Mouse (Mus musculus) hindbrain, embryonic 11.5 days (tissue): ENCODE measurements around the gene Snap47. TPM values are rescaled to one million over a fixed set of nuclear protein-coding genes. Genes with fewer than 3 reads are reported as not detected.

Experiments
- ATAC-seq: fragments of 200-750 bp; cut with Nextera tagmentation; 2 replicates; pipeline ENCODE4 v1.8.0; 2017; ENCODE audit warnings: mild to moderate bottlenecking, moderate TSS enrichment, moderate library complexity; ENCODE audit not compliant: low FRiP score
- DNase-seq: peaks from one replicate; pipeline ENCODE4 v3.0.0-alpha.2; 2015; ENCODE audit warnings: low spot score
- H3K27ac ChIP-seq: fragments of 300-500 bp; sonication (generic); 2 replicates; pipeline ENCODE4 v1.5.1; 2014; ENCODE audit warnings: mild to moderate bottlenecking, low read depth, low read length
- H3K27me3 ChIP-seq: fragments of 300-500 bp; sonication (generic); 2 replicates; pipeline ENCODE4 v1.6.1; 2014; ENCODE audit warnings: mild to moderate bottlenecking, low read length, moderate library complexity, mixed read lengths; ENCODE audit not compliant: control insufficient read depth, insufficient read depth
- H3K36me3 ChIP-seq: fragments of 300-500 bp; sonication (generic); 2 replicates; pipeline ENCODE4 v1.6.1; 2014; ENCODE audit warnings: mild to moderate bottlenecking, low read length, moderate library complexity, mixed read lengths; ENCODE audit not compliant: control insufficient read depth, insufficient read depth
- H3K4me1 ChIP-seq: fragments of 300-500 bp; sonication (generic); replicated peaks from 2 replicates; pipeline ENCODE4 v1.6.1; 2014; ENCODE audit warnings: low read length, mixed read lengths; ENCODE audit not compliant: control insufficient read depth, insufficient read depth
- H3K4me2 ChIP-seq: fragments of 300-500 bp; sonication (generic); replicated peaks from 2 replicates; pipeline ENCODE4 v1.6.1; 2014; ENCODE audit warnings: mild to moderate bottlenecking, low read depth, low read length
- H3K4me3 ChIP-seq: fragments of 300-500 bp; sonication (generic); 2 replicates; pipeline ENCODE4 v1.5.1; 2014; ENCODE audit warnings: low read depth, low read length
- H3K9ac ChIP-seq: fragments of 300-500 bp; sonication (generic); 2 replicates; pipeline ENCODE4 v1.6.1; 2014; ENCODE audit warnings: low read depth, low read length
- H3K9me3 ChIP-seq: fragments of 300-500 bp; sonication (generic); 2 replicates; pipeline ENCODE4 v1.6.1; 2016; ENCODE audit warnings: low read length; ENCODE audit not compliant: control insufficient read depth
- WGBS: fragments of 180-500 bp; shearing (Covaris S2); extraction: QIAGEN DNeasy Blood & Tissue Kit; methylation state at CpG from one replicate; pipeline ENCODE4 v1.1.7; 2014; 5-methylcytosine and 5-hydroxymethylcytosine counted together
- polyA plus RNA-seq: library from polyadenylated mRNA; unstranded; fragments of >200 nt; fragmentation: Nextera tagmentation; extraction: Ambion mirVana; gene quantifications from 2 replicates; pipeline ENCODE4 v1.2.1, GENCODE M21; 2014

Gene Snap47
- polyA plus RNA-seq, 1 experiment from 2014 or later: 195 TPM

GRCm38 (mm10) chr11:59393591-59393990 lies 57.4 kb downstream of the Snap47 start:
- Histone ChIP-seq H3K4me2 (no peak overlapping the region), H3K4me3 (no peak overlapping the region), H3K4me1 (no peaks in the 10 kb centered on the region), H3K9ac (no peak overlapping the region), H3K9me3 (no peaks in the 10 kb centered on the region), H3K27ac (no peak overlapping the region), H3K27me3 (no peaks in the 10 kb centered on the region), H3K36me3 (no peaks in the 10 kb centered on the region)
- peak; percentile 44 for DNase-seq
- ATAC-seq: no peak
- 33% methylated on average over 9 of the region's 9 CpGs for WGBS

- no peak overlapping the region for H3K4me2 ChIP-seq
- no peak overlapping the region for H3K27ac ChIP-seq
- ATAC-seq (no peak), DNase-seq (no peak)
- H3K9me3 ChIP-seq: no peaks in the 10 kb centered on the region
- WGBS: 71% methylated on average over 6 of the region's 6 CpGs
- no peak overlapping the region for H3K4me3 ChIP-seq
- no peaks in the 10 kb centered on the region for H3K4me1 ChIP-seq
- no peaks in the 10 kb centered on the region for H3K36me3 ChIP-seq
- no peaks in the 10 kb centered on the region for H3K27me3 ChIP-seq
- H3K9ac ChIP-seq: no peak overlapping the region
These were observed 58.7 kb downstream of the Snap47 start for GRCm38 (mm10) chr11:59392300-59392699.

- WGBS: 71% methylated on average over 9 of the region's 9 CpGs
- DNase-seq: no peak
These were observed 60.5 kb downstream of the Snap47 start for GRCm38 (mm10) chr11:59390470-59390869.

DNA sequence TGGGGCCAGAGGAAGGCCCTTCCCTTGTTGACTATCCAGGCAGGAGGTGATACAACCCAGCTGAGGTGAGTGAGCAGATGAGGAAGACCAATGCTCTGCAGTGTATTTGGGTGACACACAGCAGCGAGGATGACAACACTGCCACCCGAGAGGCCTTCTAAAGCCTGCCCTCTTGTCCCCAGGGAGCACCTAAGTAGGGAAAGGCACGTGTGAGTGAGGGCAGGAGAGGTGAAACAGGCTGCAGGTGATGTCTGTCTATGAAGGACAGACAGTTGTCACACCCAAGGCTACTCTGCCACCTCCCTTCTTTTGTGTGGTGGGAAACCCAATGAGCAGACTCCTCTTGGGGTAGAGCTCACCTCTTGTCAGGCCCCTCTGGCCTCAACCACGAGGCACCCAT lies 61.4 kb downstream of the Snap47 start:
- Histone ChIP-seq H3K27ac (no peak overlapping the region), H3K27me3 (no peaks in the 10 kb centered on the region), H3K9me3 (no peaks in the 10 kb centered on the region), H3K4me2 (no peak overlapping the region), H3K9ac (no peak overlapping the region), H3K4me3 (no peak overlapping the region), H3K4me1 (0 out of 2 replicates have a peak, but pooled peaks cover 2% of the 10 kb centered on the region), H3K36me3 (no peaks in the 10 kb centered on the region)
- ATAC-seq: no peak
- no peak for DNase-seq
- 71% methylated on average over 4 of the region's 4 CpGs for WGBS

More at GRCm38 (mm10) chr11:59390470-59390869, 60.5 kb downstream of the Snap47 start:
- Histone ChIP-seq H3K4me2 (no peak overlapping the region), H3K27me3 (no peaks in the 10 kb centered on the region), H3K4me1 (no peaks in the 10 kb centered on the region), H3K9ac (no peak overlapping the region), H3K9me3 (no peaks in the 10 kb centered on the region), H3K4me3 (no peak overlapping the region), H3K36me3 (no peaks in the 10 kb centered on the region), H3K27ac (no peak overlapping the region)
- no peak for ATAC-seq

- Histone ChIP-seq H3K27ac (no peak overlapping the region), H3K27me3 (no peaks in the 10 kb centered on the region), H3K4me2 (no peak overlapping the region), H3K36me3 (no peaks in the 10 kb centered on the region), H3K4me1 (peaks cover 4% of the 10 kb centered on the region; the same call in 1 of the 2 replicates), H3K9ac (no peak overlapping the region), H3K9me3 (no peaks in the 10 kb centered on the region), H3K4me3 (no peak overlapping the region)
- no peak for DNase-seq
- no peak for ATAC-seq
- WGBS: 83% methylated on average over 4 of the region's 4 CpGs
These were observed 62.2 kb downstream of the Snap47 start for GRCm38 (mm10) chr11:59388806-59389205.

- Histone ChIP-seq H3K36me3 (no peaks in the 10 kb centered on the region), H3K4me3 (no peak overlapping the region), H3K4me1 (peaks cover 4% of the 10 kb centered on the region; the same call in 1 of the 2 replicates), H3K27ac (no peak overlapping the region), H3K9ac (no peak overlapping the region), H3K27me3 (no peaks in the 10 kb centered on the region), H3K4me2 (no peak overlapping the region), H3K9me3 (no peaks in the 10 kb centered on the region)
- no peak for DNase-seq
- WGBS: 62% methylated on average over 4 of the region's 4 CpGs
- no peak for ATAC-seq
These were observed 63.5 kb downstream of the Snap47 start for GRCm38 (mm10) chr11:59387471-59387870.

DNA sequence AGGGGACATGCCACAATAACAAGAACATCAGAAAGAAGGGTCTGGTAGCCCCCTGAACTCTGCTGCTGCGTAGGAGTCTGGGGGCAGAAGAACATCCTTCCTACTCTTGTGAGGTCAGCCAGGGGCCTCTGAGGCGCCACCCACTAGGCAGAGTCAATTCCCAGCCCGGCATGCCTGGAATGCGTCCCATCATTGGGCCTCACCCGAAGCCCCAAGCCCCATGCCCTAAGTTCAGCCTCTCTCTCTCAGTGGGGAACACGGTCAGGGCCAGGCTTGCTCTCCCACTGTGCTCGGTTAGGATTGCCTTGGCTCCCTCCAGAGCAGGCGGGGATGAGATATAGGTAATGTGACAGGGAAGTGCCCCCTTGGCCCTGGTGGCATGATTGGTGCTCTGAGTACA lies 65.9 kb downstream of the Snap47 start:
- H3K27me3 ChIP-seq: no peaks in the 10 kb centered on the region
- no peaks in the 10 kb centered on the region for H3K36me3 ChIP-seq
- no peaks in the 10 kb centered on the region for H3K9me3 ChIP-seq
- ATAC-seq: no peak
- H3K4me3 ChIP-seq: no peak overlapping the region
- DNase-seq: peak; percentile 15
- H3K27ac ChIP-seq: no peak overlapping the region
- 9% methylated on average over 8 of the region's 8 CpGs for WGBS
- no peak overlapping the region for H3K9ac ChIP-seq
- peaks cover 4% of the 10 kb centered on the region; the same call in 1 of the 2 replicates for H3K4me1 ChIP-seq
- no peak overlapping the region for H3K4me2 ChIP-seq

GRCm38 (mm10) chr11:59384441-59384959 lies 66.5 kb downstream of the Snap47 start:
- H3K9ac ChIP-seq: no peak overlapping the region
- H3K4me2 ChIP-seq: no peak overlapping the region
- H3K27me3 ChIP-seq: no peaks in the 10 kb centered on the region
- peak; percentile 27 for DNase-seq
- peaks cover 4% of the 10 kb centered on the region; the same call in 1 of the 2 replicates for H3K4me1 ChIP-seq
- H3K36me3 ChIP-seq: no peaks in the 10 kb centered on the region
- ATAC-seq: no peak
- no peak overlapping the region for H3K27ac ChIP-seq
- no peaks in the 10 kb centered on the region for H3K9me3 ChIP-seq
- WGBS: 34% methylated on average over 7 of the region's 7 CpGs
- no peak overlapping the region for H3K4me3 ChIP-seq

GRCm38 (mm10) chr11:59379547-59379946 lies 71.4 kb downstream of the Snap47 start:
- no peaks in the 10 kb centered on the region for H3K36me3 ChIP-seq
- H3K9ac ChIP-seq: no peak overlapping the region
- H3K4me1 ChIP-seq: peaks cover 2% of the 10 kb centered on the region; the same call in 1 of the 2 replicates
- no peak overlapping the region for H3K27ac ChIP-seq
- no peak overlapping the region for H3K4me2 ChIP-seq
- no peaks in the 10 kb centered on the region for H3K27me3 ChIP-seq
- DNase-seq: no peak
- H3K4me3 ChIP-seq: no peak overlapping the region
- no peak for ATAC-seq
- no peaks in the 10 kb centered on the region for H3K9me3 ChIP-seq
